Mouse (Mus musculus): ENCODE measurements around the gene Rims4.

DNA sequence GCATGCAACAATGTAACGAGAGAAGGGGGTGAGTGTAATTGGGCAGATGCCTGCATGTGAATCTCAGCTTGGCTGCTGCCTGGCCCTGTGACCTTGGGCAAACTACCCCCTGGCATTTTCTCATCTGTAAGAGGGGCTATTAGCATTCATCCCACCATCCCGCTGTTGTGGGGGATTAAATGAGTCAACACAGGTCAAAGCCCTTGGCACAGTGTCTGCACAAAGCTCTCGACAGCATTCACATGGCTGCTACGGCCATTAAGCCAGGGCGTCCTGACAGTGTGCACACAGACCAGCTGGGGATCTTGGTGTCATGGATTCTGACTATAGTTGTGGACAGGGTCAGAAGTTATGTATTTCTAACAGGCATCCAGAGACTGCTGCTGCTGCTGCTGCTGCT lies 43.6 kb downstream of the Rims4 start:
- TF ChIP-seq CTCF (conservative IDR thresholded peaks at IDR 0.05; ENCODE audit: insufficient read depth, insufficient read length, low read depth, low read length): no peak
- no peak for TF ChIP-seq POLR2A (IDR thresholded peaks at IDR 0.05; ENCODE audit: low read depth, low read length)
